Mouse (Mus musculus): ENCODE results near the gene Piga.

DNA sequence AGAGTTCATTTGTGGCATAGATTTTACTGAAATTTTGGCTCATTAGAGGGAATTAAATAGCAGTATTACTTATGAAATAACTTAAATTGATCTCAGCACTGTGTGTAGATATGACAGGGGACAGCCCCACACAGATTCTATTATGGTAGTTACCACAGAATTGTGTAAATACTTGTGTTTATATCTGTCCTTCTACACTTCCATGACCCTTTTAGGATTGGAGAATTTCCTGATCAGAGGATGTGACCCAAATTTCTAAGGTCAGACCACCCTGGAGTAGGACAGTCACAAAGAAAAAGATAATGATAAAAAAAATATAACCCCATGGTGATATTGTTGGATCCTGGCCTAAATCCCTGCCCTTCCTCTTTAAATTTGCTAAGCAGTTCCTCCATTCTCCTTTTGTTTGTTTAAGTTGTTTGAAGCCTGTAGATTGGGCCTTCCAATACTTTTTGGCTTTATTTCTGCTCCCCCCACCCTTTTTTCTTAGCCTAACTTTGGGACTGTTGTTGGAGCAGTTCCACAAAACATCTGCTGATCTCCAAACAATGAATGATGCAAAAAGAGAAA, 14.4 kb upstream of the Piga start:
- TF ChIP-seq POLR2A (IDR thresholded peaks at IDR 0.05; ENCODE audit: borderline replicate concordance, extremely low read depth, insufficient read depth, insufficient read length, poor library complexity, severe bottlenecking): no peak
- no peak for TF ChIP-seq CTCF (IDR thresholded peaks at IDR 0.05; ENCODE audit: borderline replicate concordance, extremely low read depth, insufficient read depth, insufficient read length)

Data from brain, embryonic 14.5 days (tissue).